Mouse (Mus musculus) hematopoietic stem cell, adult 5-6 weeks (primary cell): ENCODE results near the gene Cklf. TPM values are rescaled to one million over a fixed set of nuclear protein-coding genes. Genes with fewer than 3 reads are reported as not detected.

Experiments
- ATAC-seq, 2 experiments: fragments of 125-278 bp in 1 of 2; replicated peaks in 1 of 2; 2 replicates each; pipeline ENCODE4 v1.8.0; 2016 to 2017; ENCODE audit warnings: inconsistent platforms in 2 of 2, mild to moderate bottlenecking in 2 of 2, moderate number of reproducible peaks in 2 of 2, low read depth in 1 of 2, moderate TSS enrichment in 1 of 2; ENCODE audit not compliant: low FRiP score in 2 of 2, poor library complexity in 2 of 2, severe bottlenecking in 2 of 2, insufficient read depth in 1 of 2, low TSS enrichment in 1 of 2
- total RNA-seq: library from RNA; stranded (forward); fragments of 172-1452, 232-1000 nt; gene quantifications from 2 replicates; pipeline ENCODE4 v1.2.3, GENCODE M21; 2017

Gene Cklf
- 23.2 and 26.5 TPM in 2 replicates for total RNA-seq

GRCm38 (mm10) chr8:104250439-104251367 is at the start of gene Cklf:
TSS of gene Cklf (plus strand) at chr8:104250861.
- ATAC-seq = peak; percentile 39 to 51

DNA sequence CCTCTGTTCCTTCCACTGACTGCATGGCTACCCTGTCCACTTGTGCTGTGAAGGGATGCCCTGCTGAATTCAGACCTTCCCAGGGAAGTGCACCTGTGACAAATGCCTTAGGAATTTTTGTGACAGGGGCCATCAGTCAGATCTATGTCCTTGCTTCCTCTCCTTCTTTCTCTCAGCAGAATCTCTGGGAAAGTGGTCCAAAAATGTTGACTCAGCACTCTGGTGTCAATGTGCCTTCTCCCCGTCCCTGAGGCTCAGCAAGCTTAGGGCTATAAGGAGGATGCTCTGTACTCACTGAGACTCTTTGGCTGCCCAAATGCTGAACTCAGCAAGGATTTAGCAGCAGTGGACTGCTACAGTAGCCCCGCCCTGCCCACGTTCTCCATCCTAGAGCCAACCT is 49.0 kb upstream of the Cklf start:
- no peak for ATAC-seq

DNA sequence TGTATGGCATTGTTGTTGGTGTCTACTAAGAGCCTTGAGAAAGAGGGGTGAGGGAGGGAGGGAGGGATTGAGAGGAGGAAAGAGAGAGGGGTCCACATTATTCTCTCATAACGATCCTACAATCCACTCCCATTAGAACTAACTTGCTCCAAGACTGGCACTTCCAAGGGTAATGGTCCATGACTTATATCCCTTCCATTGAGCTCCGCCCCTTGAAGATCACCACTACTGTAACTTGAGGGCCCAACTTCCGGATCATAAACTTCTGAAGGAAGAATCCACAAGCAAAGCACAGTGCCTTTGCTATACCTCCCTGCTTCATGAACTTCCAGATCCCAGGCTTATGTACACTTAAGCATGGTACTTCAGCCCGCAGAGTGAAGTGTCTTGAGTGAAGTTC is 48.3 kb upstream of the Cklf start:
- no peak for ATAC-seq

- no peak for ATAC-seq
Measured at GRCm38 (mm10) chr8:104205292-104205691, 45.4 kb upstream of the Cklf start.

GRCm38 (mm10) chr8:104217601-104218000 is 33.1 kb upstream of the Cklf start:
- no peak for ATAC-seq

- ATAC-seq = peak; percentile 81 to 87
Measured at GRCm38 (mm10) chr8:104219079-104219478, 31.6 kb upstream of the Cklf start.

DNA sequence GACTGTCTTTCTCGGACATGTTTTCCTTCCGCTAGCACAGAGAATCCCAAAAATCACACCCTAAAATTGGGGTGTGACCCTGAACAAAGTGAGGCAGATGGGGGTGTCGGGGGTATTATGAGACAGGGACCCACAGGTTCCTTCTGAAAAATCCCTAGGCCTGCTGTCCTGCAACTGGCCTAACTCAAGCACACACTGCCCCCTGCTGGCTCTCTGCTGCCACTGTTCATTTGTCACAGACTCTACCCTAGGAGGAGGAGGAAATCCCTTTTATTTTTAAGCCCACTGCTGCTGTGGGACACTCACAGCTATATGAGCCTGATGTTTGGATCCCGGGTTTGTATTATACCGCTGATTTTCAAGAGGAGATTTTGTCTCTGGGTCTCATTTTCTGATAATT is 30.9 kb upstream of the Cklf start:
- peak; percentile 55 to 83; a peak in 3 of 4 replicates for ATAC-seq

DNA sequence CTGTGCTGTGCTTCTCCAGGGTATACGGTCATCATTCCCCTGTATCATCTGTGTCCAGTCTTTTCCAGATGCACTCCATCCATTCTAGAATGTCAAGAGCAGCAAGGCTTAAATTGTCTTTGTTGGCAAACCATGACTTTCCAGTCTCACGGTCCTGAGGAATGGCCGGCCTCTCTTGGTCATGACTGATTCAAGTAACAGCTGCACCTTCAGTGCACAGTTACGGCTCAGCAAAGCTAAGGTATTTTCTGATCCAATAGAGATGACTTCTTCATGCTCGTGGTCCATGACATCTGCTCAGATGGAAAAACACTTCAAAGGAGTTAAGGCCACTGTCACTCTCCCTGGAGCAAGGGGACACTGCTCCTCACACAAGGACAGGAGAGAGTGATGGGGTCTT is 23.6 kb upstream of the Cklf start:
- no peak for ATAC-seq

DNA sequence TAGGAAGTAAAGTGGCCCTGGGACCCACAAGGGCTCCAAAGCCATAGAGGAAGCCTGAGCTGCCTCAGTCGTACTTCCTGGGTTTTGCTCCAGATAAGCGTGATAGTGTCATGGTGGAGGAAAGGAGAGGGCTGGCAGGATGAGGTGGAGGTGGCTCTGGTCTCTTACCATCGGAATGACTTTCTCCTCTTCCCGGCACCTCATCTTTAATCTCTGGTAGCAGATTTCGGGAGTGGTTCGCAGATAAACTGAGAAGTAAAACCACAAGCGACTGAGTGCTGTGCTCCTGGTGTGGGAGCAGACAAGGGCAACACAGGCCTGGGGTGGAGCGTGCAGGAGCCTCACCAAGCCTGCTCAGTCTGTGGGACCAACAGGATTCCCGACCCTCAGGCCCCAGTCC is 20.3 kb upstream of the Cklf start:
- ATAC-seq = no peak

DNA sequence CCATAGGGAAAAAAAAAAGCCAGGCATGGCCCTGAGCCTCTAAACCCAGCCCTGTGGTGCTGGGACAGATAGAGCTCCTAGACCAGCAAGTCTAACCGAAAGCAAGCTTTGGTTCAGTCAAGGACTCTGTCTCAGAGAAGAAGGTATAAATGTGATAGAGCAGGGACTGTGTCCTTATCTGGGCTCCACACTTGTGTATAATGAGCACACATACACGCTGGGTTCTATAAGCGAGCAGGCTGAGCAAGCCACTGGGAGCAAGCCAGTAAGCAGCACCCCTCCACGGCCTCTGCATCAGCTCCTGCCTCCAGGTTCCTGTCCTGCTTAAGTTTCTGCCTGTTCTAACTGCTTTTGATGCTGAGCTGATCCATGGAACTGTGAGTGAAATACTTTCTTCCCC is 18.6 kb upstream of the Cklf start:
- no peak for ATAC-seq

GRCm38 (mm10) chr8:104232919-104233318 is 17.7 kb upstream of the Cklf start:
- peak; percentile 77 to 79 for ATAC-seq

DNA sequence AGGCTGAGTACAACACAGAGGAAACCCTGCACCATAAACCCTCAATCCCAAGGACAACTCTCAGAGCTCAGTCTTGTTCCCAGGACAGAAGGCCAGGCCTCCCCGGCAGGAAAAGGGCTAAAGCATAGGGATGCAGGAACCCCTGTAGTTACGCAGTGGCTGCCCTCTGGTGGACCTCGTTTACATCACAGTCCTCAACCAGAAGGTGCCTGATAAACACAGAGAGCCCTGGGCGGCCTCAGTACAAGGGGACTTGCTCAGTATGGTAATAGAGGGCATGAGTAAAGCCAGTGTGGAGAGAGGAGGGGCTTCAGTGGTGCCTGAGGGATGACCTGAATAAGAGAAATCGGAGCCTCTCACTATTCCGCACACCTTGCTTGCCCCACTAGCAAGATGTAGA is 16.1 kb upstream of the Cklf start:
- no peak for ATAC-seq

GRCm38 (mm10) chr8:104239418-104239861 is 11.2 kb upstream of the Cklf start:
- peak; percentile 57 to 71 for ATAC-seq

- ATAC-seq = no peak
Measured at GRCm38 (mm10) chr8:104242038-104242644, 8.5 kb upstream of the Cklf start.

DNA sequence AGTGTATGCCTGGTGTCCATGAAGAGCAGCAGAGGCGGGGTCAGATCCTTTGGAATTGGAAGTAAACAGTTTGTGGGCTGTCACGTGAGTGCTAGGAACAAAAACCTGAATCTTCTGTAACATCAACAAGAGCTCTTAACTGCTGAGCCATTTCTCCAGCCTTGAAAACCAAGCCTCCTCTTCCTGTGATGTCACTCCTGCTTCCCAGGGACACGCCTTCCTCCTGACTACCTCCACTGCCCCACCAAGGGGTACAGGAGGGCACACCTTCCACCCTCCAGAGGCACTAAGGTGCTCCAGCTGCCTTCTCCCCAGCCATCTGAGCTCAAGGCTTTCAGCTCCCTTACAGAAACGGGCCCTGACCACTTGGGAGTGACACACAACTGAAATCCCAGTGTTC is 4.0 kb upstream of the Cklf start:
- ATAC-seq = 0 out of 4 replicates have a peak, but pooled peaks have one; percentile 4

DNA sequence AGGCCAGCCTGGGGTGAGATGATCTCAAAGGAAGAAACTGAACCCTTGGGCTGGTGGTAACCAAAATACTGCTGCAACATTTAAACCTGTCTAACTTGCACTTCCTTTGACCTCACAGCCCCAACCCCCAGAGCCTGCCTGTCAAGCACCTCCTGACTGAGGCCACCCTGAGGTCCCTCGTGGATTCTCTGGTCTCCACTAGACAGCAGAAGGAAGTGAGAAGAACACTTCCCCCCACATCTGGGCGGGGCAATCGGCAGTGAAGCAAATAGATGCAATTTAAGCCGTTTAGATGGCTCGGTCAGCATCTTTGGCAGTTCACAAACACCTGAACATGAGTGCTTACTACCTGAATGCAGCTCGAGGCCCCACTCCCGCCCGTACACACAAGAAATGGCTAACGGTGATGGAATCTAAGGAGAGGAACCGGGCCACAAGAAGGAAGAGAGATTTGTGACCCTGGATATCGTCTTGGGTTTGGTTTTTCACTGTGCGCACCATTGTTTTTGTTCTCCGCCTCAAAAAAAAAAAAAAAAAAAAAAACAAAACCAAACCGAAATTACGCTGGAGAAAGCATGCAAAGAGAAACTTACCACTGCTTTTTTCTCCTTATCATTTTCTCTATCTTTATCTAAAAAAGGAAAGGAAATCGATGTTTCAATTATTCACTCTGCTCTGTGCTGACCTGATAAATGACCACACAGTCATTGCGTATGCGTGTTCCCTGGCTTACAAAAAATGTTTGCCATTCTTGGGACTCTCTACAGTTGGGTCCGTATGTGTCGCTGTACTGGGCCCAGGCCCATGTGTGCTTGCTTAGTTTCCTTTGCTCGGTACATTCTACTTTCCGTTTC is 3.4 kb upstream of the Cklf start:
- ATAC-seq = peak; percentile 57 to 66

DNA sequence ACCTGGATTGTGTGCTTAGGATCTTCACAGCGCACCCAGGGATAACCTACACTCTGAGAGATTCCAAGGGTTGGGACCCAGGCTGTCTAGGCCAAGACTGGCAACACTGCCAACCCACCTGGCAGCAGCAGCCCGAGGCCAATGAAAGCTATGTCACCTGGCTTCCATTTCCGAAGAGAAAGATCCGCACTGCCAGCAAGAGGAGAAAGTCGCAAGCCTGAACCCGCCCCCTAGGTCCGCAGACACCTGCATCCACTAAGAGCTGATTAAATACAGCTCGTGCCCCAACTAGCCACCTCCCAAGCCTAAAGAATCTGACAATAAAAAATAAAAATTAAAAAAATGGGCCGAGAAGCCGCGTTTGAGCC is 2.8 kb upstream of the Cklf start:
- 0 out of 4 replicates have a peak, but pooled peaks of 1 of the 2 experiments have one; percentile 3 for ATAC-seq

DNA sequence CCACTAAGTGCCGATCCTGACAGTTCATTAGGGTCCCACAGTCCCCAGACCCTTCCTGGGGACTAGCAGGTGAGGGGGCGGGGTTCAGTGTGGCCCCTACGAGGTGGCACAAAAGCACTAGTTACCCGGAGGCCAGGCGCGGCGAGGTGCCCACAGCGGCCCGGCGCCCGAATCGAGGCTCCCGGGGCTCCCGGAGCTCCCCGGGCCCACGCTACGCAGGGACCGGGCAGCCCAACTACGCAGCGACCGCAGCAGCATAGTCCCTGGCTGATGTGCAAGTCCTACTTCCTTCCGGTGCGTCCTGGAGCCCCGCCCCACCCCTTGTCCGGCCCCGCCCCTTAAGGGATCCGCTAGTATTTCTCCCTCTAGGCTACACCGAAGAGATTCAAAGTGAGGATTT is 2.4 kb upstream of the Cklf start, which contains the start of gene Tk2:
Gene Tk2 (minus strand): TSS at position 283 of the 400 bp plus-strand sequence.
- ATAC-seq = peak; percentile 69 to 73
